Mouse (Mus musculus) C2C12 (cell line): Measurements from ENCODE around the gene Cmtr1.

Experiments used
- CEBPB ChIP-seq: IDR thresholded peaks from one replicate; pipeline ENCODE4 v1.6.1; 2011; ENCODE audit warnings: low read depth, mild to moderate bottlenecking, control low read depth, moderate library complexity
- CTCF ChIP-seq: IDR thresholded peaks from one replicate; pipeline ENCODE4 v1.5.1; 2011; ENCODE audit not compliant: control insufficient read depth, insufficient read depth, insufficient read length
- FOSL1 ChIP-seq: IDR thresholded peaks from one replicate; pipeline ENCODE4 v1.8.0; 2011; ENCODE audit warnings: mild to moderate bottlenecking, low read length; ENCODE audit not compliant: poor library complexity, insufficient read depth, severe bottlenecking
- MAX ChIP-seq: IDR thresholded peaks from one replicate; pipeline ENCODE4 v1.6.1; 2011; ENCODE audit warnings: mild to moderate bottlenecking, control low read depth
- MYOD1 ChIP-seq: IDR thresholded peaks from one replicate; pipeline ENCODE4 v1.6.1; 2011; ENCODE audit warnings: low read depth; ENCODE audit not compliant: control insufficient read depth, insufficient read length
- MYOG ChIP-seq: IDR thresholded peaks from one replicate; pipeline ENCODE4 v1.6.1; 2011; ENCODE audit not compliant: control insufficient read depth, insufficient read length; ENCODE audit errors: extremely low read depth
- USF1 ChIP-seq: IDR thresholded peaks from one replicate; pipeline ENCODE4 v1.6.1; 2011; ENCODE audit warnings: low read depth, mild to moderate bottlenecking, control low read depth, moderate library complexity

DNA sequence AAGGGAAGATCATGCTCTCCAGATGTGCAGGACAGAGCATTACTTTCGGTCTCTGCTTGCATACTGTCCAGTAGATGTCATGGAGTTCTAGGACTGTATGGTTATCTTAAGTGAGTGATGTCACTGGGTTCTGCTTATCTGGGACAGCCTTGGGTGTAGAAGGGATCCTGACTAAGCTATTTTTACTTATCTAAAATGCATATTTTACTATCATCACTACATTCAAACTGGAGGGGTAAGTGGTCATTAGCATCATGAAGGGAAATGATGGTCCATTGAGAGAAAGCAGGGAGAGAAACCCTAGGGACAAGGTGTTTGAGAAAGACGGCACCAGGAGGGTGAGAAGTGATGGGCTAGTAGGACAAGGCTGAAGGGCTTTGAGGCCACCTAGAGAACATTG lies 2.1 kb upstream of the Cmtr1 start:
- TF ChIP-seq MAX (no peak), CTCF (no peak), USF1 (no peak), MYOG (no peak), MYOD1 (no peak), CEBPB (no peak), FOSL1 (no peak)
